Mouse (Mus musculus) midbrain, embryonic 16.5 days (tissue): ENCODE measurements around the gene Tmem132a. TPM values are rescaled to one million over a fixed set of nuclear protein-coding genes. Genes with fewer than 3 reads are reported as not detected.

Source experiments
- ATAC-seq: fragments of 200-750 bp; cut with Nextera tagmentation; 2 replicates; pipeline ENCODE4 v1.8.0; 2017; ENCODE audit warnings: moderate TSS enrichment
- H3K27ac ChIP-seq: fragments of 300-500 bp; sonication (generic); 2 replicates; pipeline ENCODE4 v1.5.1; 2014; ENCODE audit warnings: mild to moderate bottlenecking, low read length, mixed read lengths
- H3K27me3 ChIP-seq: fragments of 300-500 bp; sonication (generic); 2 replicates; pipeline ENCODE4 v1.6.1; 2014; ENCODE audit warnings: low read depth, low read length, mixed read lengths; ENCODE audit not compliant: control insufficient read depth, insufficient read depth
- H3K36me3 ChIP-seq: fragments of 300-500 bp; sonication (generic); 2 replicates; pipeline ENCODE4 v1.6.1; 2014; ENCODE audit warnings: mild to moderate bottlenecking, low read length, moderate library complexity, mixed read lengths; ENCODE audit not compliant: control insufficient read depth, insufficient read depth
- H3K4me1 ChIP-seq: fragments of 300-500 bp; sonication (generic); 2 replicates; pipeline ENCODE4 v1.6.1; 2014; ENCODE audit warnings: mild to moderate bottlenecking, low read length, mixed read lengths; ENCODE audit not compliant: control insufficient read depth, insufficient read depth
- H3K4me2 ChIP-seq: fragments of 300-500 bp; sonication (generic); 2 replicates; pipeline ENCODE4 v1.6.1; 2014; ENCODE audit warnings: mild to moderate bottlenecking, low read length, mixed read lengths
- H3K4me3 ChIP-seq: fragments of 300-500 bp; sonication (generic); 2 replicates; pipeline ENCODE4 v1.5.1; 2014; ENCODE audit warnings: low read depth, mild to moderate bottlenecking, low read length, moderate library complexity, mixed read lengths
- H3K9ac ChIP-seq: fragments of 300-500 bp; sonication (generic); 2 replicates; pipeline ENCODE4 v1.6.1; 2014; ENCODE audit warnings: low read depth, low read length, mixed read lengths
- H3K9me3 ChIP-seq: fragments of 300-500 bp; sonication (generic); replicated peaks from 2 replicates; pipeline ENCODE4 v1.6.1; 2014; ENCODE audit warnings: mild to moderate bottlenecking, low read length, mixed read lengths; ENCODE audit not compliant: control insufficient read depth, poor library complexity, severe bottlenecking
- WGBS: fragments of 180-500 bp; shearing (Covaris S2); extraction: QIAGEN DNeasy Blood & Tissue Kit; methylation state at CpG from one replicate; pipeline ENCODE4 v1.1.7; 2014; 5-methylcytosine and 5-hydroxymethylcytosine counted together
- polyA plus RNA-seq: library from polyadenylated mRNA; unstranded; fragments of >200 nt; fragmentation: Nextera tagmentation; extraction: Ambion mirVana; gene quantifications from 2 replicates; pipeline ENCODE4 v1.2.1, GENCODE M21; 2015

Tmem132a gene
- polyA plus RNA-seq, 1 experiment from 2014 or later = 242 TPM

GRCm38 (mm10) chr19:10842914-10843313 is 26.8 kb downstream of the Tmem132a start:
- Histone ChIP-seq H3K27me3 (no peaks in the 10 kb centered on the region), H3K9ac (no peak overlapping the region), H3K27ac (no peak overlapping the region), H3K4me3 (no peak overlapping the region), H3K4me2 (no peak overlapping the region), H3K9me3 (no peaks in the 10 kb centered on the region), H3K36me3 (no peaks in the 10 kb centered on the region), H3K4me1 (no peaks in the 10 kb centered on the region)
- WGBS = 60% methylated on average over 24 of the region's 24 CpGs
- no peak for ATAC-seq

- ATAC-seq = no peak
- Histone ChIP-seq H3K4me3 (no peak overlapping the region), H3K27ac (no peak overlapping the region), H3K9ac (no peak overlapping the region), H3K4me2 (no peak overlapping the region), H3K36me3 (no peaks in the 10 kb centered on the region), H3K9me3 (no peaks in the 10 kb centered on the region), H3K27me3 (no peaks in the 10 kb centered on the region), H3K4me1 (no peaks in the 10 kb centered on the region)
- WGBS = 61% methylated on average over 16 of the region's 16 CpGs
Observed at GRCm38 (mm10) chr19:10841721-10842626, 27.8 kb downstream of the Tmem132a start.

GRCm38 (mm10) chr19:10839010-10839892 is 30.5 kb downstream of the Tmem132a start, which contains the start of gene Slc15a3:
Gene Slc15a3 (plus strand): TSS chr19:10839727.
- 87% methylated on average over 15 of the region's 15 CpGs for WGBS
- H3K4me1 ChIP-seq = no peaks in the 10 kb centered on the region

GRCm38 (mm10) chr19:10835671-10836070 is 34.1 kb downstream of the Tmem132a start:
- 64% methylated on average over 3 of the region's 3 CpGs for WGBS
- Histone ChIP-seq H3K27ac (no peak overlapping the region), H3K36me3 (no peaks in the 10 kb centered on the region), H3K4me3 (no peak overlapping the region), H3K9me3 (no peaks in the 10 kb centered on the region), H3K4me1 (no peaks in the 10 kb centered on the region), H3K27me3 (no peaks in the 10 kb centered on the region), H3K4me2 (no peak overlapping the region), H3K9ac (no peak overlapping the region)
- no peak for ATAC-seq

More at GRCm38 (mm10) chr19:10839010-10839892, 30.5 kb downstream of the Tmem132a start, which contains the start of gene Slc15a3:
- no peak for ATAC-seq
- H3K4me3 ChIP-seq = no peak within 1 kb of the TSS
- H3K27ac ChIP-seq = no peak within 1 kb of the TSS
- no peak within 1 kb of the TSS for H3K9ac ChIP-seq
- H3K9me3 ChIP-seq = no peaks in the 10 kb centered on the region
- H3K4me2 ChIP-seq = no peak within 1 kb of the TSS
- no peaks in the 10 kb centered on the region for H3K36me3 ChIP-seq
- H3K27me3 ChIP-seq = no peaks in the 10 kb centered on the region

GRCm38 (mm10) chr19:10833611-10834010 is 36.1 kb downstream of the Tmem132a start:
- ATAC-seq = no peak
- H3K27me3 ChIP-seq = no peaks in the 10 kb centered on the region
- H3K9me3 ChIP-seq = no peaks in the 10 kb centered on the region
- no peaks in the 10 kb centered on the region for H3K36me3 ChIP-seq
- 81% methylated on average over 3 of the region's 3 CpGs for WGBS
- H3K4me2 ChIP-seq = no peak overlapping the region
- H3K27ac ChIP-seq = no peak overlapping the region
- no peaks in the 10 kb centered on the region for H3K4me1 ChIP-seq
- no peak overlapping the region for H3K4me3 ChIP-seq
- H3K9ac ChIP-seq = no peak overlapping the region

GRCm38 (mm10) chr19:10832030-10832429 is 37.7 kb downstream of the Tmem132a start:
- Histone ChIP-seq H3K4me1 (no peaks in the 10 kb centered on the region), H3K36me3 (no peaks in the 10 kb centered on the region), H3K4me3 (no peak overlapping the region), H3K9me3 (no peaks in the 10 kb centered on the region), H3K9ac (no peak overlapping the region), H3K27ac (no peak overlapping the region), H3K4me2 (no peak overlapping the region), H3K27me3 (no peaks in the 10 kb centered on the region)
- WGBS = 83% methylated on average over 3 of the region's 3 CpGs
- no peak for ATAC-seq

- ATAC-seq = no peak
- no peak overlapping the region for H3K9ac ChIP-seq
- no peak overlapping the region for H3K4me3 ChIP-seq
- no peak overlapping the region for H3K4me2 ChIP-seq
- no peaks in the 10 kb centered on the region for H3K36me3 ChIP-seq
- no peaks in the 10 kb centered on the region for H3K4me1 ChIP-seq
- H3K27ac ChIP-seq = no peak overlapping the region
- WGBS = 8% methylated on average over 5 of the region's 5 CpGs
- no peaks in the 10 kb centered on the region for H3K9me3 ChIP-seq
- no peaks in the 10 kb centered on the region for H3K27me3 ChIP-seq
Observed at GRCm38 (mm10) chr19:10831424-10831823, 38.3 kb downstream of the Tmem132a start.

- Histone ChIP-seq H3K4me3 (no peak within 1 kb of the TSS), H3K27me3 (no peaks in the 10 kb centered on the region), H3K4me1 (no peaks in the 10 kb centered on the region), H3K4me2 (no peak within 1 kb of the TSS), H3K36me3 (no peaks in the 10 kb centered on the region), H3K27ac (no peak within 1 kb of the TSS), H3K9me3 (no peaks in the 10 kb centered on the region), H3K9ac (no peak within 1 kb of the TSS)
- 95% methylated on average over 16 of the region's 16 CpGs for WGBS
- no peak for ATAC-seq
Observed at GRCm38 (mm10) chr19:10829436-10830175, 40.1 kb downstream of the Tmem132a start, which contains the start of gene Cd6. Gene Cd6 (minus strand): TSS chr19:10830058.
